Mouse (Mus musculus): ENCODE measurements around the gene Slc25a23. TPM values are rescaled to one million over a fixed set of nuclear protein-coding genes. Genes with fewer than 3 reads are reported as not detected.
A peak's percentile ranks its signal among the peaks of the same experiment; 100 is the strongest.

Gene Slc25a23
- polyA plus RNA-seq, 1 experiment from 2014 or later, result 2.4 TPM

GRCm38 (mm10) chr17:57095855-57096622, 36.4 kb upstream of the Slc25a23 start:
- Histone ChIP-seq H3K27ac (no peak overlapping the region), H3K9ac (no peak overlapping the region), H3K4me3 (replicated peaks) (peak overlapping the region; percentile 12; the same call in 1 of the 2 replicates), H3K27me3 (no peaks in the 10 kb centered on the region), H3K4me1 (replicated peaks) (peaks cover 18% of the 10 kb centered on the region), H3K4me2 (peak overlapping the region; percentile 36), H3K9me3 (replicated peaks) (no peaks in the 10 kb centered on the region), H3K36me3 (no peaks in the 10 kb centered on the region)
- ATAC-seq (ENCODE audit: low read depth) (peak; percentile 61), DNase-seq (peak; percentile 31)
- WGBS (ENCODE audit: insufficient replicate concordance), result 4% methylated on average over 18 of the region's 19 CpGs

GRCm38 (mm10) chr17:57094222-57094621, 34.6 kb upstream of the Slc25a23 start:
- DNase-seq (no peak), ATAC-seq (ENCODE audit: low read depth) (peak; percentile 40)
- H3K9me3 ChIP-seq (replicated peaks), result no peaks in the 10 kb centered on the region
- peaks cover 9% of the 10 kb centered on the region for H3K4me1 ChIP-seq (replicated peaks)
- H3K4me2 ChIP-seq, result no peak overlapping the region
- no peak overlapping the region for H3K4me3 ChIP-seq (replicated peaks)
- no peak overlapping the region for H3K9ac ChIP-seq
- H3K36me3 ChIP-seq, result no peaks in the 10 kb centered on the region
- 59% methylated on average over 3 of the region's 3 CpGs for WGBS (ENCODE audit: insufficient replicate concordance)
- H3K27ac ChIP-seq, result no peak overlapping the region
- peaks cover 6% of the 10 kb centered on the region for H3K27me3 ChIP-seq

- Histone ChIP-seq H3K36me3 (no peaks in the 10 kb centered on the region), H3K4me1 (replicated peaks) (peaks cover 3% of the 10 kb centered on the region), H3K9ac (no peak within 1 kb of the TSS), H3K27me3 (peaks cover 38% of the 10 kb centered on the region), H3K4me2 (peak within 1 kb of the TSS; percentile 39), H3K27ac (no peak within 1 kb of the TSS), H3K9me3 (replicated peaks) (no peaks in the 10 kb centered on the region), H3K4me3 (replicated peaks) (peak within 1 kb of the TSS; percentile 18; the same call in 1 of the 2 replicates)
- DNase-seq, result no peak
- WGBS (ENCODE audit: insufficient replicate concordance), result 4% methylated on average over 31 of the region's 31 CpGs
- no peak for ATAC-seq (ENCODE audit: low read depth)
Measured at GRCm38 (mm10) chr17:57087049-57087832, 27.6 kb upstream of the Slc25a23 start, which contains the start of gene Tubb4a. Gene Tubb4a (minus strand): TSS chr17:57087782.

GRCm38 (mm10) chr17:57085970-57086757, 26.5 kb upstream of the Slc25a23 start:
- DNase-seq (no peak), ATAC-seq (ENCODE audit: low read depth) (no peak)
- H3K9ac ChIP-seq, result no peak overlapping the region
- H3K27me3 ChIP-seq, result peaks cover 38% of the 10 kb centered on the region
- H3K36me3 ChIP-seq, result no peaks in the 10 kb centered on the region
- peaks cover 3% of the 10 kb centered on the region for H3K4me1 ChIP-seq (replicated peaks)
- no peak overlapping the region for H3K27ac ChIP-seq
- H3K4me3 ChIP-seq (replicated peaks), result no peak overlapping the region
- H3K9me3 ChIP-seq (replicated peaks), result no peaks in the 10 kb centered on the region
- WGBS (ENCODE audit: insufficient replicate concordance), result 72% methylated on average over 11 of the region's 11 CpGs
- no peak overlapping the region for H3K4me2 ChIP-seq

- no peak for DNase-seq
- 63% methylated on average over 5 of the region's 5 CpGs for WGBS (ENCODE audit: insufficient replicate concordance)
Measured at GRCm38 (mm10) chr17:57082481-57082880, 22.8 kb upstream of the Slc25a23 start.

GRCm38 (mm10) chr17:57081234-57081842, 21.7 kb upstream of the Slc25a23 start:
- Histone ChIP-seq H3K27me3 (peaks cover 5% of the 10 kb centered on the region; the same call in 1 of the 2 replicates), H3K4me2 (no peak overlapping the region), H3K4me3 (replicated peaks) (no peak overlapping the region), H3K36me3 (no peaks in the 10 kb centered on the region), H3K27ac (no peak overlapping the region), H3K4me1 (replicated peaks) (peaks cover 11% of the 10 kb centered on the region), H3K9ac (no peak overlapping the region), H3K9me3 (replicated peaks) (no peaks in the 10 kb centered on the region)
- ATAC-seq (ENCODE audit: low read depth) (no peak), DNase-seq (no peak)
- WGBS (ENCODE audit: insufficient replicate concordance), result 84% methylated on average over 31 of the region's 31 CpGs

More at GRCm38 (mm10) chr17:57082481-57082880, 22.8 kb upstream of the Slc25a23 start:
- no peak overlapping the region for H3K4me3 ChIP-seq (replicated peaks)
- H3K4me1 ChIP-seq (replicated peaks), result peaks cover 15% of the 10 kb centered on the region
- H3K36me3 ChIP-seq, result no peaks in the 10 kb centered on the region
- H3K9ac ChIP-seq, result no peak overlapping the region
- no peak overlapping the region for H3K27ac ChIP-seq
- H3K9me3 ChIP-seq (replicated peaks), result no peaks in the 10 kb centered on the region
- no peak for ATAC-seq (ENCODE audit: low read depth)
- no peak overlapping the region for H3K4me2 ChIP-seq
- peaks cover 15% of the 10 kb centered on the region for H3K27me3 ChIP-seq

GRCm38 (mm10) chr17:57079919-57080318, 20.3 kb upstream of the Slc25a23 start:
- 76% methylated on average over 3 of the region's 3 CpGs for WGBS (ENCODE audit: insufficient replicate concordance)
- Histone ChIP-seq H3K4me1 (replicated peaks) (peaks cover 11% of the 10 kb centered on the region), H3K4me3 (replicated peaks) (no peak overlapping the region), H3K27me3 (no peaks in the 10 kb centered on the region), H3K9me3 (replicated peaks) (no peaks in the 10 kb centered on the region), H3K9ac (no peak overlapping the region), H3K27ac (no peak overlapping the region), H3K4me2 (no peak overlapping the region), H3K36me3 (no peaks in the 10 kb centered on the region)
- DNase-seq (no peak), ATAC-seq (ENCODE audit: low read depth) (no peak)

- Histone ChIP-seq H3K9ac (no peak within 1 kb of the TSS), H3K27me3 (no peaks in the 10 kb centered on the region), H3K27ac (peak within 1 kb of the TSS; percentile 11; the same call in 1 of the 2 replicates), H3K36me3 (no peaks in the 10 kb centered on the region), H3K9me3 (replicated peaks) (no peaks in the 10 kb centered on the region), H3K4me1 (replicated peaks) (peaks cover 11% of the 10 kb centered on the region), H3K4me3 (replicated peaks) (peak within 1 kb of the TSS; percentile 17), H3K4me2 (peak within 1 kb of the TSS; percentile 21; the same call in 1 of the 2 replicates)
- no peak for DNase-seq
- WGBS (ENCODE audit: insufficient replicate concordance), result 15% methylated on average over 6 of the region's 6 CpGs
- ATAC-seq (ENCODE audit: low read depth), result peak; percentile 66
Measured at GRCm38 (mm10) chr17:57078336-57078735, 18.7 kb upstream of the Slc25a23 start, which contains the start of gene Dennd1c. Gene Dennd1c (minus strand): TSS chr17:57078514.

GRCm38 (mm10) chr17:57076916-57077315, 17.3 kb upstream of the Slc25a23 start:
- no peaks in the 10 kb centered on the region for H3K9me3 ChIP-seq (replicated peaks)
- 37% methylated on average over 3 of the region's 3 CpGs for whole genome bisulfite sequencing (ENCODE audit: insufficient replicate concordance)
- H3K4me2 ChIP-seq, result no peak overlapping the region

GRCm38 (mm10) chr17:57070699-57071098, 11.0 kb upstream of the Slc25a23 start:
- Histone ChIP-seq H3K36me3 (no peaks in the 10 kb centered on the region), H3K4me1 (replicated peaks) (peaks cover 23% of the 10 kb centered on the region), H3K9me3 (replicated peaks) (no peaks in the 10 kb centered on the region), H3K9ac (no peak overlapping the region), H3K27me3 (peaks cover 19% of the 10 kb centered on the region; the same call in 1 of the 2 replicates), H3K4me2 (peak overlapping the region; percentile 14; the same call in 1 of the 2 replicates), H3K4me3 (replicated peaks) (no peak overlapping the region), H3K27ac (no peak overlapping the region)
- DNase-seq, result no peak
- 20% methylated on average over 11 of the region's 11 CpGs for WGBS (ENCODE audit: insufficient replicate concordance)
- no peak for ATAC-seq (ENCODE audit: low read depth)

More at GRCm38 (mm10) chr17:57076916-57077315, 17.3 kb upstream of the Slc25a23 start:
- no peak overlapping the region for H3K9ac ChIP-seq
- no peaks in the 10 kb centered on the region for H3K36me3 ChIP-seq
- DNase-seq (no peak), ATAC-seq (ENCODE audit: low read depth) (no peak)
- H3K27me3 ChIP-seq, result 0 out of 2 replicates have a peak, but pooled peaks cover 3% of the 10 kb centered on the region
- no peak overlapping the region for H3K27ac ChIP-seq
- H3K4me1 ChIP-seq (replicated peaks), result peaks cover 11% of the 10 kb centered on the region
- H3K4me3 ChIP-seq (replicated peaks), result no peak overlapping the region
